Mouse (Mus musculus) regulatory T cell (primary cell): ENCODE data around the gene Zfp979.
"Not testable (repeated sequence)": the region's sequence is repeated elsewhere in the genome, so short reads cannot be mapped to it uniquely, and the experiment has no call there.

ENCODE experiments used
- in situ Hi-C: fragments of 300-600 bp; cut with MboI, MseI; formaldehyde crosslinking; loops from one replicate; pipeline ENCODE4 v1.15.1; 2025; ENCODE audit warnings: high pct_unique_total_duplicates

Gene Zfp979

DNA sequence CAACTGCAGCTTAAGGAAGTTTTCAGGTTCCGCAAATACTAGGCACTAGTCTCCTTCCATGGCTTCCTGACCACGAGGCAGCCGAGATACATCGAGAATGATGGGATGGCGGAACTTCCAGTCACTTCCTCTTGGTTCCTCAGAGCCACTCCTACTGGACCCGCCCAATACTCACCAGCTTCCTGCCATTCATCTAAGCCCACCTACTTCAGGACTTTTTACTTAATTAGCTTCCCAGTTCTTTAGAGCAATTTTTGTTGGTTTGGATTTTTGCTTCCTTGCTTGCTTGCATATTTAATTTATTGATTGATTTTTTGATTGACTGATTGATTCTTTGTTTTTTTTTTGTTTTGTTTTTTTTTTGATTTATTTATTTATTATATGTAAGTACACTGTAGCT, at the start of gene Zfp979:
Zfp979 (minus strand) TSS at position 101 of the 400 bp plus-strand sequence.
- in situ Hi-C loops, result not testable (repeated sequence)

GRCm38 (mm10) chr4:147655245-147655644, 12.9 kb upstream of the Zfp979 start:
- in situ Hi-C loops, result loop anchor here (5.0 kb wide), 3 partner anchors 648 to 1513 kb away; no protein-coding TSS in a partner anchor

DNA sequence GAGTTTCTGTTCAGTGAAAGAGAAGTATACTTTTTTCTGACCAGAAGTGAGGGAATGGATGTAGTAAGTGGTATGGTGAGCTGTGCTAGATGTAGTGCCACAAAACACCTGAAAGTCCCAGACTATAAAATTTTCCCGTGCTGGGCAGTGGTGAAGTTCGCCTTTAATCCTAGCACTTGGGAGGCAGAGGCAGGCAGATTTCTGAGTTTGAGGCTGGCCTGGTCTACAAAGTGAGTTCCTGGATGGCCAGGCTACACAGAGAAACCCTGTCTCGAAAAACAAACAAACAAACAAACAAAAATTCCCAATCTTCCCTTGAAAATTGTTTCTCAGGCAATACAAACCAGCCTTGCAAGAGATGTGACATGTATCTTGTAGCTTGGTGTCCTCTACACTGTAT, 5.1 kb upstream of the Zfp979 start:
- in situ Hi-C loops, result not testable (repeated sequence)

DNA sequence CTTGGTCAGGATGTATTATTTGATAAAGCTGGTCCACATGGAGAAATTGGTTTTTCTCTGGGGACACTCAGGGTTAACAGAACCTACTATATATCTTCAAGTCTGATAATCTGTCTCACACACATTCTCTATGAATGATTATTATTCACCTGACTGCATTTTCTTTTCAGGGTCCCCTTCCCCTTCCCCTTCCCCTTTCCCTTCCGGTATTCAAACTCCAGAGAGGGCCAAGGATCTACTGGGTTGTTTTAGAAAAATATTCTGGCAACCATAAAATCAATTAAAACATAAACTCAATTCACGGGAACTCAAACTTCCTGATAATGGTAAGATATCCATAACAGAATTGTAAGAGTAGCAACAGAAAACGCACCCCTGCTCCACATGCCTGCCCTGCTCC, 381 bp downstream of the Zfp979 start:
- in situ Hi-C loops, result not testable (repeated sequence)

GRCm38 (mm10) chr4:147633818-147634262, 8.5 kb downstream of the Zfp979 start:
- in situ Hi-C loops, result loop anchor here (5.0 kb wide), 1 partner anchor 1467 kb away; no protein-coding TSS in a partner anchor

- in situ Hi-C loops, result loop anchor here (25.0 kb wide), 1 partner anchor 106 kb away; the partner anchor contains the start of gene Zfp534
Observed at GRCm38 (mm10) chr4:147606511-147606910, 35.8 kb downstream of the Zfp979 start.

GRCm38 (mm10) chr4:147605521-147605920, 36.8 kb downstream of the Zfp979 start:
- in situ Hi-C loops, result loop anchor here (25.0 kb wide), 1 partner anchor 107 kb away; the partner anchor contains the start of gene Zfp534

DNA sequence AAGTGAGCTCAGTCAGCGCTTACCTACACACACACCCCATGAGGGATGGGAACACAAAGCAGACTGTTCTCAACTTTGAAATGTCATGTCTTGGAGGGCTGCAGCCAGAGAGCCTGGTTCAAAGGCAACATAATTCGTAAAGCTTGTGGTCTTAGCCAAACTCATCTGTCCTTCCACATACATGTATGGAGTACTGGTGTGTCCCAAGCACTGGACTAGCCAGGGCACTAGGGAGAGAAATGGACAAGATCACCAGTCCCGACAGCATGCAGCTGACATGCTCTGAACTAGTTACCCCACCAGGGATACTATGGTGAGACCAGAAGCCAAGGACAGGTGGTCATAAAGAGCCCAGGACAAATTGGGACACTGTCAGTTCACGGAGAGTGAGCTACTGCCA, 38.5 kb downstream of the Zfp979 start:
- in situ Hi-C loops, result loop anchor here (5.0 to 25.0 kb wide), 2 partner anchors 108 to 242 kb away; partner anchors contain the start of genes Zfp534 and Zfp978

DNA sequence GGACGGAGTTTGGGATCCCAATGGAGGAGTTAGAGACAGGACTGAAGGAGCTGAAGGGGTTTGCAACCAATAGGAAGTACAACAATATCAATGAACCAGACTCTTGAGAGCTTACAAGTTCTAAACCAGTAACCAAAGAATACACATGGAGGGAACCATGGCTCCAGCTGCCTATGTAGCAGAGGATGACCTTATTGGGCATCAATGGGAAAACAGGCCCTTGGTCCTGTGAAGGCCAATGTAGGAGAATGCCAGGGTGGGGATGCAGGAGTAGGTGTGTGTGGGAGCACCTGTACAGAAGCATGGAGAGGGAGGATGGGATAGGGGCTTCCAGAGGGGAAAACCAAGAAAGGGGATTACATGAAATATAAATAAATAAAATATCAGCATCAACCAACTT, 40.4 kb downstream of the Zfp979 start:
- in situ Hi-C loops, result loop anchor here (5.0 to 25.0 kb wide), 2 partner anchors 110 to 240 kb away; partner anchors contain the start of genes Zfp534 and Zfp978

- in situ Hi-C loops, result no loop called here
Observed at GRCm38 (mm10) chr4:147598831-147599230, 43.5 kb downstream of the Zfp979 start.

GRCm38 (mm10) chr4:147597685-147598084, 44.6 kb downstream of the Zfp979 start:
- in situ Hi-C loops, result no loop called here

DNA sequence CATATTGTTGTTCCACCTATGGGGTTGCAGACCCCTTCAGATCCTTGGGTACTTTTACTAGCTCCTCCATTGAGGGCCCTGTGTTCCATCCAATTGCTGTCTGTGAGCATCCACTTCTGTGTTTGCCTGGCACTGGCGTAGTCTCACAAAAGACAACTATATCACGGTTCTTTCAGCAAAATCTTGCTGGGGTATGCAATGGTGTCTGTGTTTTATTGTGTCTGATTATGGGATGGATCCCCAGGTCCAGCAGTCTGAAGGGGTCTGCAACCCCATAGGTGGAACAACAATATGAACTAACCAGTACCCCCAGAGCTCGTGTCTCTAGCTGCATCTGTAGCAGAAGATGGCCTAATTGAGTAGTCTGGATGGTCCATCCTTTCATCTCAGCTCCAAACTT, 47.7 kb downstream of the Zfp979 start:
- in situ Hi-C loops, result not testable (repeated sequence)

DNA sequence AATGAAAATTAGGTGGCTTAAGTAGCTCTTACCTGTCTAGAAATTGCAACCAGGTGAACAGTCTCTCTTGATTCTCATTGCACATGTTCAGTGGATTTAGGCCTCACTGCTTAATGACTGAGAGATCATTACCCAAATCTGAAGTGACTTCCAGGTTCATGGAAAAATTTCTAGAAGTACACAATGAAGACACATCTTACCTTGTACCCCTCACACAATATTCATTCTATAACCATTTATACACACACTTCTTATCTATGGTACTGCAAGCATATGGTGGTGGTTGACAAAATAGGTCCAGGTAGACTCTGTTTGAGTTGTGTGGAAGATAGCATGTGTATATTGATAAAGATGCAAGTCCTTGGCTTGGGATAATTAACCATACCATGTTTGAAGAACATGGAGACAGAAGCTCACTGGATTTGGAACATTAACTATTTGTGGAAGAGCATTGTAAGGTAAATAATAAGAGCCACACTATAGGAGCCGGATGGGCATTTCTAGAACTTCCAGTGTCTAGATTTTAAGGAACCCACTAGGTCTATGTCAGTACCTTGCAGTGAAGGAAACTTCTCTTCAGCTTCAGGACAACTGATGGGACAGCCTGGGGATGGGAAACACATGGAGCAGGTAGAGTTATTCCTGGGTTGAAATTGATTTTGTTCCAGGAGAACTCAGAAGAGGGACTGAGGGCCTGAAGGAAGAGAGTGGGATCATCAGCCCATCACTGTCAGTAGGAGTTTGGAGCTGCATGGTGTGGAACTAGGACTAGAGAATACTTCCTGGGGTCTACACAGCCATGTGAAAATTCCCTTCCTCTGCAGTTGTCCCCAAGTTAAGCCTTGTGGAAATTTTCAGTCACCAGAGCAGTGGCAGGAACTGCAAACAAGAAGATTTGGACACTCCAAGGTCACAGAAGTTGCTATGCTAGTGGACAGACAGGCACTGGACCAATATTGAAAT, 55.5 kb downstream of the Zfp979 start:
- in situ Hi-C loops, result loop anchor here (5.0 kb wide), 2 partner anchors 69 to 249 kb away; no protein-coding TSS in a partner anchor

DNA sequence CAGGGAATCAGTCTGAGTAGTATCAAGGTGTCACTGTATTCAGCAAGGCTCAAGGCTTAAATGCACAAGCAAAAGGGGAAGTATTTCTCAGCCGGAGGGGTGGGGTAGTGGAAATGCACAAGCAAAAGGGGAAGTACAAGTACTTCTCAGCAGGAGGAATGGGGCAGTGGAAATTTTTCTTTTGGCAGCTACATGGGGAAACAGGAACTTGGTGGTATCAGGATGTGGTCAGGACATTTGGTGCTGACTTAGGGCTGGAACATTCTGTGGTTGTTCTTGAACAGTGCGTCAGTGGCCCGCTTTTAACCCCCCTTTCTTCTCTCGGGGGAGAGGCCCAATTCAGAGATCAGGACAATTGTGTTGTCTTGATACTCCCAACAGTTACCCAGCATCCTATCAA, 62.9 kb downstream of the Zfp979 start:
- in situ Hi-C loops, result not testable (repeated sequence)

GRCm38 (mm10) chr4:147571156-147571555, 71.2 kb downstream of the Zfp979 start:
- in situ Hi-C loops, result loop anchor here (25.0 kb wide), 1 partner anchor 759 kb away; no protein-coding TSS in a partner anchor

DNA sequence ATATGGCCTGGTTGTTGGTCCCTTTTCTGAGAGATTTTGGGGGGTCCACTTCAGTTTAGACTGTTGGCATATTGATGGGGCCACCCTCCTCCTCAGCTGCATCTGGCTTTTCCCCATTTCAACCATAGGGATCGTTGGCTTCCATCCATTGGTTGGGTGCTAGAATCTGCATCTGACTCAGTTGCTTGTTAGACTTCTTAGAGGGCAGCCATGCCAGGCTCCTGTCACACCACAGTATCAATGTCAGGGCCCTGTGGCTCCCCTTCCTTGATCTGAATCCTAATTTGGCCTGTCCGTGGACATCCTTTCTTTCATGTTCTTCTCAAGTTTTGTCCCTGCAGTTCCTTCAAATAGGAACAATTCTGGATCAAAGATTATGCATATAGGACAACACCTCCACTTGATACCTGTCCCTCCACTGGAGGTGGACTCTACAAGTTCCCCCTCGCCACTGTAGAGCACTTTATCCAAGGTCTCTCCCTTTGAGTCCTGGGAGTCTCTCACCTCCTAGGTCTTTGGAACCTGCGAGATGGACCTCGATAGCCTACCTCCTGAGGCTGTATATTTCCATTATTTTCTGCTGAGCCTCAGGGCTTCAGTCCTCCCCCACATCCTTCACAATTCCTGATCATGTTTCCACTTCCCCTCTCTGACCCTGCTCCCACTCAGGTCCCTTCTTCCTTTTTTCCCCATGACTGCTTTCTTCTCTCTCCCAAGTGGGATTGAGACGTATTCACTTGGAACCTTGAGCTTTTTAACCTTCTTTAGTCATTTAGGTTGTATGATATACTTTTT, 76.7 kb downstream of the Zfp979 start:
- in situ Hi-C loops, result loop anchor here (5.0 to 25.0 kb wide), 3 partner anchors 252 to 1688 kb away; no protein-coding TSS in a partner anchor
